Mouse (Mus musculus) midbrain, postnatal 0 days (tissue): ENCODE data around the gene Khdc4. TPM values are rescaled to one million over a fixed set of nuclear protein-coding genes. Genes with fewer than 3 reads are reported as not detected.

ENCODE experiments used
- ATAC-seq: fragments of 200-750 bp; cut with Nextera tagmentation; 2 replicates; pipeline ENCODE4 v1.8.0; 2017; ENCODE audit warnings: moderate number of reproducible peaks, mild to moderate bottlenecking, moderate TSS enrichment, moderate library complexity; ENCODE audit not compliant: low FRiP score
- DNase-seq: peaks from one replicate; pipeline ENCODE4 v3.0.0-alpha.2; 2015; ENCODE audit warnings: low spot score
- H3K27ac ChIP-seq: fragments of 300-500 bp; sonication (generic); 2 replicates; pipeline ENCODE4 v1.5.1; 2014; ENCODE audit warnings: low read depth, mild to moderate bottlenecking, low read length, mixed read lengths
- H3K27me3 ChIP-seq: fragments of 300-500 bp; sonication (generic); 2 replicates; pipeline ENCODE4 v1.6.1; 2014; ENCODE audit warnings: low read length, control low read depth, mixed read lengths; ENCODE audit not compliant: insufficient read depth
- H3K36me3 ChIP-seq: fragments of 300-500 bp; sonication (generic); 2 replicates; pipeline ENCODE4 v1.6.1; 2014; ENCODE audit warnings: low read length, control low read depth, mixed read lengths; ENCODE audit not compliant: insufficient read depth
- H3K4me1 ChIP-seq: fragments of 300-500 bp; sonication (generic); 2 replicates; pipeline ENCODE4 v1.6.1; 2014; ENCODE audit warnings: mild to moderate bottlenecking, control low read depth, antibody characterized with exemption, low read length, mixed read lengths; ENCODE audit not compliant: insufficient read depth
- H3K4me2 ChIP-seq: fragments of 300-500 bp; sonication (generic); 2 replicates; pipeline ENCODE4 v1.6.1; 2014; ENCODE audit warnings: low read depth, mild to moderate bottlenecking, low read length, mixed read lengths; ENCODE audit not compliant: poor library complexity, severe bottlenecking
- H3K4me3 ChIP-seq: fragments of 300-500 bp; sonication (generic); 2 replicates; pipeline ENCODE4 v1.5.1; 2014; ENCODE audit warnings: low read depth, mild to moderate bottlenecking, low read length, moderate library complexity
- H3K9ac ChIP-seq: fragments of 300-500 bp; sonication (generic); replicated peaks from 2 replicates; pipeline ENCODE4 v1.6.1; 2014; ENCODE audit warnings: mild to moderate bottlenecking, low read length, moderate library complexity, mixed read lengths; ENCODE audit not compliant: poor library complexity, severe bottlenecking
- H3K9me3 ChIP-seq: fragments of 300-500 bp; sonication (generic); 2 replicates; pipeline ENCODE4 v1.6.1; 2016; ENCODE audit warnings: low read length, control low read depth
- CTCF ChIP-seq: IDR thresholded peaks from 2 replicates; pipeline ENCODE4 v1.5.1; 2016; ENCODE audit warnings: antibody characterized with exemption, mild to moderate bottlenecking
- WGBS: fragments of 180-500 bp; shearing (Covaris S2); extraction: QIAGEN DNeasy Blood & Tissue Kit; methylation state at CpG from one replicate; pipeline ENCODE4 v1.1.7; 2014; 5-methylcytosine and 5-hydroxymethylcytosine counted together
- polyA plus RNA-seq: library from polyadenylated mRNA; unstranded; fragments of >200 nt; fragmentation: Nextera tagmentation; extraction: Ambion mirVana; gene quantifications from 2 replicates; pipeline ENCODE4 v1.2.1, GENCODE M21; 2015
- total RNA-seq: library from RNA; depleted of rRNA; stranded (reverse); fragments of >200 nt; gene quantifications from 2 replicates; pipeline ENCODE4 v1.2.3, GENCODE M21; 2014

Khdc4 gene
- total and polyA plus RNA-seq, 2 experiments from 2014 or later, result 70.5 to 71.8 TPM

- Histone ChIP-seq H3K4me1 (no peaks in the 10 kb centered on the region), H3K4me2 (no peak overlapping the region), H3K27me3 (no peaks in the 10 kb centered on the region), H3K4me3 (no peak overlapping the region), H3K36me3 (no peaks in the 10 kb centered on the region), H3K9me3 (no peaks in the 10 kb centered on the region), H3K27ac (no peak overlapping the region), H3K9ac (no peak overlapping the region)
- DNase-seq, result no peak
- TF ChIP-seq CTCF, result no peak
- ATAC-seq, result no peak
- WGBS, result 88% methylated on average over 2 of the region's 2 CpGs
Measured at GRCm38 (mm10) chr3:88736556-88736955, 51.0 kb downstream of the Khdc4 start.

GRCm38 (mm10) chr3:88738641-88739040 is 53.0 kb downstream of the Khdc4 start:
- Histone ChIP-seq H3K27me3 (no peaks in the 10 kb centered on the region), H3K9ac (no peak overlapping the region), H3K4me1 (no peaks in the 10 kb centered on the region), H3K27ac (no peak overlapping the region), H3K4me2 (no peak overlapping the region), H3K4me3 (no peak overlapping the region), H3K36me3 (no peaks in the 10 kb centered on the region), H3K9me3 (no peaks in the 10 kb centered on the region)
- DNase-seq (peak; percentile 33), ATAC-seq (no peak)
- 47% methylated on average over 3 of the region's 3 CpGs for WGBS
- peak; percentile 76 for TF ChIP-seq CTCF

GRCm38 (mm10) chr3:88740147-88740546 is 54.5 kb downstream of the Khdc4 start:
- no peak overlapping the region for H3K4me3 ChIP-seq
- no peaks in the 10 kb centered on the region for H3K4me1 ChIP-seq
- peak; percentile 41 for TF ChIP-seq CTCF
- no peak overlapping the region for H3K9ac ChIP-seq
- H3K4me2 ChIP-seq, result no peak overlapping the region
- H3K27me3 ChIP-seq, result no peaks in the 10 kb centered on the region
- no peaks in the 10 kb centered on the region for H3K9me3 ChIP-seq
- WGBS, result 98% methylated on average over 3 of the region's 3 CpGs
- peaks cover under 1% of the 10 kb centered on the region; the same call in 1 of the 2 replicates for H3K36me3 ChIP-seq
- no peak for ATAC-seq
- DNase-seq, result no peak
- no peak overlapping the region for H3K27ac ChIP-seq

DNA sequence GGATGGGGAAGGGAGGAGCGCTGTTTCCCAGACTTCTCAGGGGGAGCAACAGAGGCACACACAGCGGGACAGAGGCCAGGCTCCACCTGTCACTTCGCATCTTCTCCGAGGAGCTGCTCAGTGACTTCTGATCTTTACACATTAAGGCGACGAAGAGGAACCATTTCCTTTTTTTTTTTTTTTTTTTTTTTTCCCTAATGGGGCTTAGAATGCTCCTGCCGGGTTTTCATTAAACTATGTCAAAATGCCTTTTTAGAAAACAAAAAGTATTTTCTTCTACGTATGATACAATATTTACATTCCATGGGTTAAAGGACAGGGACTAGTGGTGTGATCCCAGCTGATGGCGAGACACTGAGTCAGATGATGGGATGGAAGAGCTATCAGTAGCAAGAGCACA is 59.9 kb downstream of the Khdc4 start:
- no peaks in the 10 kb centered on the region for H3K27me3 ChIP-seq
- H3K36me3 ChIP-seq, result peaks cover 44% of the 10 kb centered on the region
- H3K9me3 ChIP-seq, result no peaks in the 10 kb centered on the region
- no peak overlapping the region for H3K4me2 ChIP-seq
- DNase-seq (no peak), ATAC-seq (no peak)
- WGBS, result 87% methylated on average over 9 of the region's 9 CpGs
- H3K4me3 ChIP-seq, result no peak overlapping the region
- no peak overlapping the region for H3K27ac ChIP-seq
- no peaks in the 10 kb centered on the region for H3K4me1 ChIP-seq
- no peak for TF ChIP-seq CTCF
- no peak overlapping the region for H3K9ac ChIP-seq

- 91% methylated on average over 14 of the region's 15 CpGs for WGBS
Measured at GRCm38 (mm10) chr3:88746139-88746870, 60.7 kb downstream of the Khdc4 start.

GRCm38 (mm10) chr3:88746871-88747231 is 61.2 kb downstream of the Khdc4 start:
- ATAC-seq, result no peak
- no peak for DNase-seq
- no peaks in the 10 kb centered on the region for H3K9me3 ChIP-seq
- H3K9ac ChIP-seq, result no peak overlapping the region
- H3K4me1 ChIP-seq, result no peaks in the 10 kb centered on the region
- peaks cover 54% of the 10 kb centered on the region for H3K36me3 ChIP-seq
- H3K4me3 ChIP-seq, result no peak overlapping the region
- H3K27ac ChIP-seq, result no peak overlapping the region
- H3K27me3 ChIP-seq, result no peaks in the 10 kb centered on the region
- no peak for TF ChIP-seq CTCF
- no peak overlapping the region for H3K4me2 ChIP-seq
- 83% methylated on average over 4 of the region's 4 CpGs for WGBS

More at GRCm38 (mm10) chr3:88746139-88746870, 60.7 kb downstream of the Khdc4 start:
- DNase-seq (no peak), ATAC-seq (no peak)
- Histone ChIP-seq H3K27ac (no peak overlapping the region), H3K4me1 (no peaks in the 10 kb centered on the region), H3K36me3 (peaks cover 49% of the 10 kb centered on the region), H3K9ac (no peak overlapping the region), H3K27me3 (no peaks in the 10 kb centered on the region), H3K4me3 (no peak overlapping the region), H3K9me3 (no peaks in the 10 kb centered on the region), H3K4me2 (no peak overlapping the region)
- TF ChIP-seq CTCF, result no peak
